Mouse (Mus musculus) 3T3-L1 (cell line): ENCODE data around the gene Btg2.

Experiments
- DNase-seq: peaks from one replicate; pipeline ENCODE4 v3.0.0-alpha.2; 2015; ENCODE audit warnings: low read depth, low spot score

Btg2 gene

DNA sequence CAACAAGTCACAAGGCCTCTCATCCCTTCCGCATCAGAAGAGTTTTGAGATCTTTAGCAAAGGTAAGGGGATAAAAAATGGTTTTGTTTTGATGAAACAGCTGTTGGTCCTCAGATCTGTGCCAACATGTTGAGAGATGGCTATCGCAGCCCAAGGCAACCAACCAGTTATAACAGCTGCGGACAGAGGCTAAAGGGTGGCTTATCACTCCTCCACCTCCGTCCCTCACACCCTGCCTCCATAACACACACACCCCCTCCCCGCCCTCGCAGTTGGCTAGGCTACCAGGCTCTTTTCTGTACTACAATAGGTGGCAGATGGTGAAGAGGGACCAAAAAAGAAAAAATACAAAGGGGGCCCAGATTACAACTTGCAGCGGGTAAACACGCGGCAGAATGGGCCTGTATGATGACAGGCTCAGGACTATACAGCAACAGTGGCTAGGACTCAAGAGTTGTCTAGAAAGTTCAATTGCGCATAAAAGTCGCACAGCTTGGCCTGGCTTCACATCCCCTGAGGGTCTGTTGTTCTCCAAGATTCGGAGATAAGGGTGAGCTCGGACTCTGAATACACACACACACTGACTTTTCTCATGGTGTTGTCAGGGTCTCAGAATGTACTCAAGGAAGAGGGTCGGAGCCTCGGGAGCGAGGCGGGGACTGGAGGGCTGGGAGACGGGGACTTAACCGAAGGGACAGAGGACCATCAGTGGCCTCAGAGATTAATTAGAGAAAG lies 692 bp downstream of the Btg2 start:
- no peak for DNase-seq

- peak; percentile 54 for DNase-seq
Measured at GRCm38 (mm10) chr1:134077389-134078060, 1.4 kb downstream of the Btg2 start.

DNA sequence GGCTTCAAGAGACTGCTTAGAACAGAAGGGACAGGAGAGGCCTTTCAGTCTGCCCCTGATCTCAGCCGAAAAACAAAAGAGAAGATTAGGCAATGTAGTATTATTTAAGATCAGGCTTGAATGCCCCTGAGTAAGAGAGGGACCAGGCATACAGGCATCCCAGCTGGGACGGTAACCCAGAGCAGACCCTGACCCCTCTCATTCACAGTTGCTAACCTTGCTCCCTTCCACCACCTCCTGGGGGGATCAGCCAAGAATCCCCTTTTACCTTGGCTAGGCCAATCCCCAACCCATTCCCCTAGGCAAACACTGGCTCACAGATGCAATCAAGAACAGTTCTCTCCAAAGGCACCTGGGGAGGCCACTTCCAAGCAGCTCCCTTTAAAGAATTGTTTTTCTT lies 2.1 kb downstream of the Btg2 start:
- DNase-seq: no peak

DNA sequence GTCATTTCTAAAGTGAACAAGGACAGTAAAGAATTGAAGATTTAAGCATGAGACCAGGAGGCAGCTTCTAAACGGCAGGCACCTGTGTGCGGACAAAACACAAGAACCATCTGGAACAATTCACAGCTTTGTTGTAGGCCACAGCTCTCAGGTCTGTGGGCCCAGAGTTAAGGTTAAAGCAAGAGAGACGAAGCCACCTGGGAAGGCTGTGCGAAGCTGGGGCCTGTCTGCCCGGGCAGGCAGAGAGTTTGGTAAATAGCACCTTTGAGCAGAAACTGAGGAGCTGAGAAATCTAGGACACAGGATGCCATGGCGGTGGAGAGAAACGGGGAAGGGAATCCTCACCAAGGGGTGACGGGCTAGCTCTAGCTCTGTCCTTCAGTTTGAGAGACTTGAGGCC lies 3.4 kb downstream of the Btg2 start:
- no peak for DNase-seq

DNA sequence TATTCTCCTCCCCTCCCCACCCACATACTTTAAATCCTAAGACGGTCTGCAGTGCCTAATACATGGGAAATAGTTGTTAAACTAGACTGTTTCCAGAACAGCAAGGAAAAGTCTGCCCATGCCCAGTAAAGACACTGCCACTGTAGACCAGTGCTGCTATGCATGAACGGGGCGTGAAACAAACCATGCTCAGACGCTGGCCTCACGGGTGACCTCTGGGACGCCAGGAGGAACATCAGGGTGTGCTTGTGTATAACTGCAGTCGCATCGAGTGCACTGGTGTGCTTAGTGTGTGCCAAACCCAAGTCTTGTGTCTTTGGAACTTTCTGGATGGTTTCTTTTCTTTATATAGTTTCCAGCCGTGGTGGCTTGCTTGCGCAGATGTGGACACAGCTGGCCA lies 4.3 kb downstream of the Btg2 start:
- no peak for DNase-seq

DNA sequence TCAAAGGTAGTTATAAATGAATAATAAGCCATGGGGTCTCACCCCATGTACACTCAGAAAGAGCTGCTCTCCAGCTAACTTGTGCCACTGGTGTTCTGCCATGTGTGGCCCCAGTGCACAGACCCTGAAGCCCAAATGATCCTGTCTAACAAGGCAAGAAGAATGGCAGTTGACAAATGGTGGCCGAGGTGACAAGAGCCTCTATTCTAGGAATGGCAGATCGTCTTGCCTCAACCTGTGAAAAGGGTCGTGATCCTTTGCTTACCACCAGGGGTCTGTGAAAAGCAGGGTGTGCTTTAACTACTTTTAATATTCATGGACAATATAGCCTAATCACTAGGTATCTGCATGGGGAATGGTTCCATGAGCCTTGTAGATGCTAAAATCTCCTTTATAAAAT lies 4.7 kb downstream of the Btg2 start:
- no peak for DNase-seq

DNA sequence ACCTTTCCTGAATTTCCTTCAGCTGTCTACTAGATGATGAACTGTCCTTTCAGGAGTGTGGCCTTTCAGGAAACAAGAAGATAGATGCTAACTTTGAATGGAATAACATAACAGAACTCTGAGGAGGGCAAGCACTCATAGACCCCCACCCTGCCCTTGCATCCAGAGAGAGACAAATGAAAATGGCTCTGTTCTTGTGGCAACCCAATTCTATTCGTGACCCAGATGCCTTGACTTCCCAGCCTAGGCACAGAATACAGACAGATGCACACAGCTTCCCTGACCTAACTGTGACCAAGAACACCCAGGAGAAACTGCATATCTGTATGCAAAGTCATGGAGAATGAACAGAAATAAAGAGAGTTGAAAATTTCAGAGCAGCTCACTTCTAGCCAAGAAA lies 5.3 kb downstream of the Btg2 start:
- no peak for DNase-seq

DNA sequence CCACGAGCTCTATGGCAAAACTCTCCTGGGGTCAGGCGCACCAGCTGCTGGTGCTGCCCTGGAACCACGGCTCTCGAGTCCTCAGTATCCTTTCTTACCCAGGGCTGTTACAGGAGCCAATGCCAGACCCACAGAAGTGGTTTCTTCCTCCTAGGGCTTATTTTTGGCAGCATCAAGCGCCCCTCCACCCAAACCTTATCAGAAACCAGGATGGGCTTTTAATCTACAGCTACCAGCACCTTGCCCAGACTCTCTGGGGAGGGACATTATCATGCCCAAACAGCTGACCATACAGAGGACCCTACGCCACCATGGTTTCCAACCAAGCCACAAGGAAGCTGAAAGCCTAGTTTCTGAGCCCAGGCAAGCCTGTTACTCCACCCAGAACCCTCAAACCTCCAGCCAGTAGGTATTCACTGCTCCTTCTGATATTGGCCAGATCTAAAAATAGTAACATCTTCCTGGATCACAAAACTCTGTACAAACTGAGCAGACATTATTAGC lies 5.8 kb downstream of the Btg2 start:
- DNase-seq: no peak

DNA sequence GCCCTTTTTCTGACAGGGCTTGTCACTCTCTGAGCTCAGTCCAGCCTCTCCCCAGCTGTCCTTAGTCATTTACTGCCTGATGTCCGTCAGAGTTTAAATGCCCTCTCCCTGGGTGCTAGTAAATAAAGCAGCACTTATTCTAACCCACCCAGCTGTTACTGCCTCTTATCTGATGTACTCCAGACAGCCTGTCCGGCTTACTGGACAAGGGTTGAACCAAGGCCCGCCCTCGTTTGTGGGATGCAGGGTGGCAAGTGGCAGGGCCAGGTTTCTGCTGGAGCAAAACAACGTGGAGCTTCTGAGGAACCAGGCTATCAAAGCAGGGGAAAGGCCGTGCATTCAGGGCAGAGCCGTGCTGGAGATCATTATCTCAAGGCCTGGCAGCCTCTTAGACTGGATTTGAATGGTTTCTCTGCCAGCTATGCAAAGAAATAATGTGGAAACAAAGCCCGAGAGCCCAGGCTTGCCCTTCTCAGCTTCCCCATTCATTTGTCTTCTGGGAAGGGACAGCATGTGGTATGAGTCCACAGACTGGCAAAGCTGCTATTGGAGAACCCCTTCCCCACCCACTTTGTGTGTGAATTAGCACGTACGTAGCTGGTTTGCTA lies 7.4 kb downstream of the Btg2 start:
- no peak for DNase-seq

DNA sequence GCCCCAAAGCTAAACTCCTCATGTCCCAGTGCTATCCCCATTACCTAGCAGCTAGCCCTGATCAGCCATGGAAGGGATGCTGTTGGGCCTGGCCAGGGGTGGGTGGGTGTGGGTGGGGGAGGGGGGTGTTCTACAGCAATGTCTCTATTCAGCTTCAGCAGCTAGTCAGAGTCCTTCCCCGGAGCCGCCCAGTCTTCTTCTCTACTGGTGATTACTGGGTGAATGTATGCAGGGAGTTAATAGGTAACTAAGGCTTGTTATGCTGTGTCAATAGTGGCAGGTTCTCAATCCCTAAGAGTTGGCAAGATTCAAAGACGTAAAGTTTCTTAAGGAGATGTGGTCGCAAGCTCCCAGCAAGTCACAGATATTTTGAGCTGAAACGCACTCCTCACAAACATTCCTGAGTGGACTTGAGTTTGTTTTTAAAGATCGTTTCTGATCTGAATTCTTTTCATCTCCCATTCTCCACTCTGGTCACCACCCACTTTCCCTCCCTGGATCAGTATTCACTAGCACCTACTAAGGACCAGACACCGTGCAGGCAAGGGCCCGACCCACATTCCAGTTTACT lies 8.7 kb downstream of the Btg2 start:
- no peak for DNase-seq

DNA sequence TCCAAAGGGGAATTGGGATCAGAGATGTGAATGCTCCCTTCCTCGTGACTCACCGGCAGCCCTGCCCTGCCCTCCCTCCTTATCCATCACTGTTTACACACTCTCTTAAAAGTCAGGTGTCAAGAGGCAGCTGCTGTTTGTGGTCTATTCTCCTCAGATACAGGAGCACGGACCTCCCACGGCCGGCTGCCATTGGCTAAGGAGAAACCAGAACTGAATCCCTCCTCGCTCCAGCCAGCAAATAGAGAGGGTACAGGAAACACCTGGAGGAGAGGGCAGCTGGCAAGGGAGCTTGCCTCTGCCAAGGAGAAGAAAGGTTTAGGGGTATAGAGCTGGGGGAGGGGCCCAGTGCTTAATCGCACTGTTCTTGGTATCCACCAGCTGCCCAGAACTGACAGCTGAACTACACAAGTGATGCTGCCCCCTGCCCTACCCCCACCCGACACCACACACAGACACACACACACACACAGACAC lies 11.7 kb downstream of the Btg2 start:
- no peak for DNase-seq

- no peak for DNase-seq
Measured at GRCm38 (mm10) chr1:134066554-134066953, 12.4 kb downstream of the Btg2 start.

DNA sequence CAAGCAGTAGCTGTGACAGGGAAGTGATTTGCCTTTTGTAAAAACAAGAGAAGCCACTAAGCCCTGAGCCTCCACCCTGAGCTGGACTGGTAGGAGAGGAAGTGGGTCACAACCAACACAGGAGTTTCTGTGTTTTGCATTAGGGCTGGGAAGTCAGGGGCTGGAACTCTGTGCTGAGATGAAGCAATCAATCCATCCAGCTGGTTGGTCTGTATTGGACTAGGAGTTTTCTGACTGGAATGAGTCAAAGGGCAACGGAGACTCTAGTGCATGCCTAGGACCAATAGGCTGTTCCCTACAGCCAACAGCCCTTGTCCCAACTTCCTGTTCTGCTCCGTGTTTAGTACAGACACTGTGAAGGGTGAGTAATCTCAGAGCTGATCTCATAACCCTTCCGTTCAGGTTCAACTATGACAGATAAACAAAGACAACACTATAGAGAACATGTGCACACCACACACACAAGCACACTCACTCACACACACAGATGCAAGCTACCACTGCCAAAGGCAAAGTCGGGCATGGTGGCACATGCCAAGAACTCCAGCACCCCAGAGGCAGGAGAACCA lies 13.6 kb downstream of the Btg2 start:
- no peak for DNase-seq

GRCm38 (mm10) chr1:134064296-134064831 lies 14.6 kb downstream of the Btg2 start:
- no peak for DNase-seq

DNA sequence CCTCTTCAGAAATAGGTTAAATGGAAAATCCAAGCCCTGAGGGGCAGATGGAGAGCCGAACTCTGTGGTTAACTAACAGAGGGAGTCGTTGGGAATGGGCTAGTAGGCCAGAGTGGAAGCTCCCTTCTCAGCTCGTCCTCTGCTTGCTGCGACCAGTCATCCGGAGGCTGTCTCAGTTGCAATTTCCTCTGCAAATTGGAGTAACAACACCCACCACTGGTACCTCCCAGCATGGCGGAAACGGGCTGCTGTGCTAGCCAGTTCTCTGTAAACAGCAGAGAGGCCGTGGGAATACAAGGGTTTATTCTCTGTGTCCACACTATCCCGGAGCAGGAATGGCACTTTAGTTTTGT lies 15.2 kb downstream of the Btg2 start:
- no peak for DNase-seq

DNA sequence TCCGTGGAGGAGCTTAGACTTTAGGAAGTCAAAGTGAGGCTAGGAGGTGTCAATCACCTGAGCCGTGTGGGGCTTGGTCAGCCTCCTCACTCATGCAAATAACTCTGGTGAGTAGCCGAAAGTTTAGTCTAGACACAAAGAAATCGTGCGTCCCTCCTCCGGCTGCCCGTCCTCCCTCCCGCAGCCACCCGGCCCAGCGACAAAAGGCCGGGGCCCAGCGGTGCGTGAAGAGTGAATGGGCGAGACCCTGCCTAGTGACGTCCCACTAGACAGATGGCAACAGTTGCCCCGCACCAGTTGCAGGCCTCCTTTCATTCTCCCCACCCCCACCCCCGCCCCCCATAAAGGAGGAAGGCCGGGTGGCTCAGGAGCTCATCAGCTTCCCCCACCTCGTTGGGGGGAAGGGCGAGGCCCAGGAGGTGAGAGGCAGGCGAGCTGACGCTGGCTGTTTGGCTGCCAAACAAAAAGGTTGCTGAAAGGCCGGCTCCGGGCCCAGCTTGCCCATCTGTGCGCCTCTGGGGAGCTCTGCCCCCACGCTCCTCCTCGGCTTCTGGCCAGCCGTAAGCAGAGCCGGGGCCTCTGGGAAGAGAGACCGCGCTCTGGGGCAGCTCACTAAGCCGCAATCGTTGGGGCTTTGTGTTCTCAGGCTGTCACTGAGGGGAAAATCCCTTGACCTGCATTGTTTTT lies 15.7 kb downstream of the Btg2 start:
- no peak for DNase-seq

GRCm38 (mm10) chr1:134062411-134063085 lies 16.4 kb downstream of the Btg2 start:
- DNase-seq: no peak

DNA sequence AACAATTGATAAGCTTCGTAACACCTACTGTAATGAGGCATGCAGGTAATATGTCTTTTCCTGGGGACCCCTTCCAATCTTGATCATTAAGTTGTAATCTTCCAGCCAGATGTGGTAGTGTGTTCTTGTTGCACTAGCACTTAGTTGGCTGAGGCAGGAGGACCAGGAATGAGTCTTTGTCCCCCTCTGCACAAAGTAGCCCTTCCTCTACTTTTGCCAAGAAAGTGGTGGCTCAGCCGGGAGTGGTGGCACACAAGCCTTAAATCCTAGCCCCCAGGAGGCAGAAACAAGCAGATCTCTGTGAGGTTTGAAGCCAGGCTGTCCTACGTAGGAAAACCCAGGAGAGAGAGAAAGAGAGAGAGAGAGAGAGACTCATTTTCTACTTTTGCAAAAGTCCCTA lies 17.0 kb downstream of the Btg2 start:
- DNase-seq: no peak

GRCm38 (mm10) chr1:134060849-134061569 lies 17.9 kb downstream of the Btg2 start:
- DNase-seq: no peak
